Mouse (Mus musculus) spleen, adult 2 months (tissue): ENCODE data around the gene Dtd1.

Source experiments
- CTCF ChIP-seq: fragments of 200-500 bp; IDR thresholded peaks from 2 replicates; pipeline ENCODE4 v1.5.1; 2011; ENCODE audit warnings: mild to moderate bottlenecking, inconsistent platforms; ENCODE audit not compliant: insufficient read depth, insufficient read length, insufficient replicate concordance; ENCODE audit errors: extremely low read depth
- POLR2A ChIP-seq: fragments of 200-500 bp; IDR thresholded peaks from 2 replicates; pipeline ENCODE4 v1.6.1; 2011; ENCODE audit warnings: low read depth, low read length, inconsistent platforms

GRCm38 (mm10) chr2:144719294-144719693 is 119.6 kb downstream of the Dtd1 start:
- no peak for TF ChIP-seq POLR2A
- no peak for TF ChIP-seq CTCF
